Mouse (Mus musculus) intestine, embryonic 14.5 days (tissue): Measurements from ENCODE around the gene Thumpd3. TPM values are rescaled to one million over a fixed set of nuclear protein-coding genes. Genes with fewer than 3 reads are reported as not detected.

Experiments
- ATAC-seq: fragments of 200-750 bp; cut with Nextera tagmentation; replicated peaks from 2 replicates; pipeline ENCODE4 v1.8.0; 2017; ENCODE audit warnings: low read depth, moderate number of reproducible peaks, moderate TSS enrichment, moderate library complexity; ENCODE audit not compliant: low FRiP score, low TSS enrichment
- DNase-seq: peaks from one replicate; pipeline ENCODE4 v3.0.0-alpha.2; 2018; ENCODE audit warnings: low spot score
- H3K27ac ChIP-seq: fragments of 300-500 bp; sonication (generic); 2 replicates; pipeline ENCODE4 v1.5.1; 2014; ENCODE audit warnings: low read depth, mild to moderate bottlenecking, control low read depth
- H3K27me3 ChIP-seq: fragments of 300-500 bp; sonication (generic); replicated peaks from 2 replicates; pipeline ENCODE4 v1.6.1; 2014; ENCODE audit warnings: low read length, control low read depth; ENCODE audit not compliant: control insufficient read depth, insufficient read depth
- H3K36me3 ChIP-seq: fragments of 300-500 bp; sonication (generic); 2 replicates; pipeline ENCODE4 v1.6.1; 2014; ENCODE audit warnings: low read length, control low read depth; ENCODE audit not compliant: control insufficient read depth, insufficient read depth
- H3K4me1 ChIP-seq: fragments of 300-500 bp; sonication (generic); replicated peaks from 2 replicates; pipeline ENCODE4 v1.6.1; 2014; ENCODE audit warnings: low read length, control low read depth, mixed read lengths; ENCODE audit not compliant: control insufficient read depth, insufficient read depth
- H3K4me2 ChIP-seq: fragments of 300-500 bp; sonication (generic); 2 replicates; pipeline ENCODE4 v1.6.1; 2014; ENCODE audit warnings: low read length
- H3K4me3 ChIP-seq: fragments of 300-500 bp; sonication (generic); 2 replicates; pipeline ENCODE4 v1.5.1; 2014; ENCODE audit warnings: low read depth, low read length, control low read depth, mixed read lengths
- H3K9ac ChIP-seq: fragments of 300-500 bp; sonication (generic); 2 replicates; pipeline ENCODE4 v1.6.1; 2014; ENCODE audit warnings: mild to moderate bottlenecking, low read length
- H3K9me3 ChIP-seq: fragments of 300-500 bp; sonication (generic); 2 replicates; pipeline ENCODE4 v1.6.1; 2016; ENCODE audit warnings: low read length, control low read depth; ENCODE audit not compliant: control insufficient read depth
- WGBS: fragments of 180-500 bp; shearing (Covaris S2); extraction: QIAGEN DNeasy Blood & Tissue Kit; methylation state at CpG from one replicate; pipeline ENCODE4 v1.1.7; 2014; 5-methylcytosine and 5-hydroxymethylcytosine counted together
- polyA plus RNA-seq: library from polyadenylated mRNA; unstranded; fragments of >200 nt; fragmentation: Nextera tagmentation; extraction: Ambion mirVana; gene quantifications from 2 replicates; pipeline ENCODE4 v1.2.1, GENCODE M21; 2014

The Thumpd3 gene
- polyA plus RNA-seq, 1 experiment from 2014 or later: 48.2 TPM

DNA sequence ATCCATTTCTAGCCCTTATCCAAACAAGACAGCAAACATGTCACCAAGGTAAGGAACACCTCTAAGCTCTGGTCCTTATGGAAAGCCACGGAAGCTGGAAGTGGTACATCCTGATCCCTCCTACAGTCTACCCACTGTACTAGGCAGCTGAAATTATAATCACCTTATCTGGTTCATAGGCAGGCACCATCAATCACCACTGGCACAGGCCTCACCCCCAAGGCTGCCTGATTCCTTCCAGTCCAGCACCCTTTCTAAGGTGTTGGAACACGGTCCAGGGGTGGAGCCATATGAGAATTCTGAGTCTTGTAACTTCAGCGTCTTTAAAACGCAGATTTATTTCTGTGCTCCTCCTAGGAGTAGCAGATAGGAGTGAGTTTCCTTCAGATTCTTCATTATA is 32.5 kb upstream of the Thumpd3 start:
- Histone ChIP-seq H3K27ac (no peak overlapping the region), H3K9ac (no peak overlapping the region), H3K4me3 (no peak overlapping the region), H3K4me1 (no peaks in the 10 kb centered on the region), H3K9me3 (no peaks in the 10 kb centered on the region), H3K27me3 (no peaks in the 10 kb centered on the region), H3K4me2 (no peak overlapping the region), H3K36me3 (no peaks in the 10 kb centered on the region)
- ATAC-seq (no peak), DNase-seq (no peak)
- 81% methylated on average over 4 of the region's 4 CpGs for WGBS

DNA sequence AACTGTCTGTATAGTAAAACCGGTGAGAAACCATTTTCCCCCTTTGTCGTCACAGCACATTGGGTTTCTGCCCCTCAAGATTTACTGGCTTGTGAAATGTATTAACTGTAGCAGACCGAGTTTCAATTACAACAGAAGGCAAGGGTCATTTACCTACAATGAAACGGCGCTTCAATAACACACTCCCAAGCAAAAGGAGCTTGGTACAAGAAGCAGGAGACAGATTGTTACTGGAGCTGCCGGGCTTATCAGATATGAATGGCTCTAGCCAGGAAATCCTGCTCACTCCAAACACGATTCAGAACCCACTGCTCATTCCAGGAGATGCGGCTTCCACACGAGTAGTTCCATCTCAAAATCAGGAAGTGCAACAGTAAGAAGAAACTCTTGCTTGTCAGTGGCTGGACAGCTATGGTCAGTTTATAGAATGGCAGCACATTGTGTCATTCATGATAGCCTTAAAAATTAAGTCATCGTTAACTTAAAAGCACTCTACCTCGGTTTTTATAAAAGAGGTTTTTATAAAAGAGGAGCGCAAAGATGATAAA is 28.5 kb upstream of the Thumpd3 start:
- H3K9ac ChIP-seq: no peak overlapping the region
- no peak overlapping the region for H3K27ac ChIP-seq
- no peak for DNase-seq
- H3K4me1 ChIP-seq: no peaks in the 10 kb centered on the region
- H3K9me3 ChIP-seq: no peaks in the 10 kb centered on the region
- H3K4me2 ChIP-seq: no peak overlapping the region
- H3K27me3 ChIP-seq: no peaks in the 10 kb centered on the region
- WGBS: 46% methylated on average over 12 of the region's 12 CpGs
- H3K4me3 ChIP-seq: no peak overlapping the region
- ATAC-seq: no peak
- no peaks in the 10 kb centered on the region for H3K36me3 ChIP-seq

DNA sequence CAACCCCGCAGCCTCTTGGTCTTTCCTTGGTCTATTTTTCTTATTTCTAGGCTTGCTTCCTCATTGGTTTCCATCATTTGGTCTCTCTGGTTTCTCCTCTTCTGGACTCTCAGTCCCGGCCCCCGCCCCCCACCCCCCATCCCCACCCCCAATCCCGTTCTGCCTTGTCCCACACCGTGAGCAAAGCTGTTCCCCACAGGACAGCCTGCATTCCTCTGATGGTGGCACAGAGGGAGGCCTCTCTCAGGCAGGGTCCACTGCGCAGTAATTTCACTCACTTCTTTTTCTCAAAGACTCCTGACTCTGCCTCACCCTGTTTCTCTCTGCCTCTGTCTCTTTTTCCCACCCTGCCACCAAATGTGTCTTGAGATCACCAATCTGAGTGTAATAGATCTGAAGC is 27.9 kb upstream of the Thumpd3 start:
- H3K9me3 ChIP-seq: no peaks in the 10 kb centered on the region
- H3K36me3 ChIP-seq: no peaks in the 10 kb centered on the region
- no peaks in the 10 kb centered on the region for H3K4me1 ChIP-seq
- 29% methylated on average over 6 of the region's 6 CpGs for WGBS
- no peak overlapping the region for H3K9ac ChIP-seq
- no peak overlapping the region for H3K4me2 ChIP-seq
- H3K4me3 ChIP-seq: no peak overlapping the region
- H3K27ac ChIP-seq: no peak overlapping the region
- no peak for ATAC-seq
- H3K27me3 ChIP-seq: no peaks in the 10 kb centered on the region
- DNase-seq: no peak

DNA sequence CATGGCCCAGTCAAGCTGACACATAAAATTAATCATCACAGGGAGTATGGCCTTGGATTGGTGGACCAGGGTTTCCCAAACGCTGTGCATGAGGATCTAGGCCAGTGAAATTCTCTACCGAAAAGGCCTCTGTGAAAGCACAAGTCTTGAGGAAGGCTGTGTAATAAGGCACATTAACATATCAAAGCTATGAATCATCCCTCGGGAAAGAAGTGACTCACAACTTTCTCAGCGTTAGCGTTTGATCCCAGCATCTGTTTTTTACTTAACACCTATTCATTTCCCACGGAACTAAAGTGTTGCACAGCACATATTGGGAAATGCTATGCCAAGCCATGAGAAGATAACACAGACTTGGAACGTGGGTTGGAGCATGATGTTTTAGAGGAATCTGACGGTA is 21.2 kb upstream of the Thumpd3 start:
- ATAC-seq (no peak), DNase-seq (no peak)
- Histone ChIP-seq H3K4me1 (no peaks in the 10 kb centered on the region), H3K4me2 (no peak overlapping the region), H3K9ac (no peak overlapping the region), H3K27me3 (no peaks in the 10 kb centered on the region), H3K27ac (no peak overlapping the region), H3K9me3 (no peaks in the 10 kb centered on the region), H3K36me3 (no peaks in the 10 kb centered on the region), H3K4me3 (no peak overlapping the region)
- 32% methylated on average over 8 of the region's 8 CpGs for WGBS

DNA sequence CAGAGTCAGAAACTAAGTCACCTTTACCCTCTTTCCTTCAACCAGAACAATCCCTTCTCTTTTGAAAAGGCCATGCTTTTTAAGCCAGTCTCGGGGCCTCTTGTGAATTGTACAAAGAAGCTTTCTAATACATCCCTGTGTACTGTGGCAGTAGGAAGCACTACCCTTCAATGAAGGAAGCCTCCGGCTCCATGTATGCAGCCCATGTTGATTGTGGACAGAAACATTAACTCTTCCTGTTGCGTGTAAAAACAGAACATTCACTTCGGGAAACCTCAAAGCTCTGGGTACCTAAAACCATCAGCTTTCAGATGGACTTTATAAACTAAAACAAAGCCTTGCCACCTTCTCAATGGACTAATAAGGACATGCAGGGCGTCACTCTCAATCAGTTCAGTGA is 20.3 kb upstream of the Thumpd3 start:
- Histone ChIP-seq H3K9ac (no peak overlapping the region), H3K36me3 (no peaks in the 10 kb centered on the region), H3K4me2 (no peak overlapping the region), H3K4me1 (no peaks in the 10 kb centered on the region), H3K27ac (no peak overlapping the region), H3K4me3 (no peak overlapping the region), H3K9me3 (no peaks in the 10 kb centered on the region), H3K27me3 (no peaks in the 10 kb centered on the region)
- no peak for DNase-seq
- no peak for ATAC-seq
- WGBS: 85% methylated on average over 5 of the region's 5 CpGs

DNA sequence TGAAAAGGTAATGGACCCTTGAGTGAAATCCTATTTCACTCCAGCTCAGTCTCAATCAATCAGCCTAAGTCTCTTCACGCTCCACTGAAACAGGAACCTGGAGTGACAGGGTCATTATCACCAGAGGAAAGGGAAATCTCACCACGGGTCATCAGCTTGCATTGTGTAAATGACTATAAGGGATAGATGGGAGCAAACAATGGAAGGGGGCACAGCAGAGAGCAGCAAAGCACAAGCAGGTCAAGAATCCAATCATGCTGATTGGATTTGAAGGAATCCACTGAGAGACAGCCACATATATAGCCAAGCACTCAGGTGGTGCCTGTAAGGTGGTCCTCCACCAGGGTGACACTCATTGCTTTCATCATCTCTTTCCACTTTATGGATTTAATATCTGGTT is 18.6 kb upstream of the Thumpd3 start:
- Histone ChIP-seq H3K27ac (no peak overlapping the region), H3K9me3 (no peaks in the 10 kb centered on the region), H3K4me2 (no peak overlapping the region), H3K4me1 (no peaks in the 10 kb centered on the region), H3K4me3 (no peak overlapping the region), H3K9ac (no peak overlapping the region), H3K27me3 (no peaks in the 10 kb centered on the region), H3K36me3 (no peaks in the 10 kb centered on the region)
- no peak for DNase-seq
- no peak for ATAC-seq
- WGBS: 56% methylated on average over 2 of the region's 2 CpGs

DNA sequence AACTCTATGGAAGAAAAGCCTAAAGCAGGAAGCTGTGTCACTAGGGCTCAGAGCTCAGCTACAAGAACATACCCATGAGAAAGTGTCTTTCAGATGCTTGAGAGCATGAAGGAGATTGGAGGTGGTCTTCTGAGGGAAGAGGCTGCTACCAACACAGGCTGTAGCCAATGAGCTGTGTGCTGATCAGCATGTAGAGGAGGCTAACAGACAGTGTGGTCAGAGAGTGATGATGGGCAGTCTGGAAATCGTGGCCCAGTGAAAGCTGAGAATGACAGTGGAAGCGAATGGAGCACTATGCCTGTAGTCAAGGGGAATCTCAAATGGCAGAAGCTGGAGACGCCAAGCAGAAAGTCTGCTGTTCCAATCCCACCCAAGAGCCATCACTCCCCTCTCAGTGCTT is 17.0 kb upstream of the Thumpd3 start:
- no peak overlapping the region for H3K4me3 ChIP-seq
- no peak overlapping the region for H3K9ac ChIP-seq
- H3K9me3 ChIP-seq: no peaks in the 10 kb centered on the region
- DNase-seq (no peak), ATAC-seq (no peak)
- WGBS: 71% methylated on average over 3 of the region's 3 CpGs
- no peak overlapping the region for H3K27ac ChIP-seq
- no peaks in the 10 kb centered on the region for H3K27me3 ChIP-seq
- no peaks in the 10 kb centered on the region for H3K36me3 ChIP-seq
- no peak overlapping the region for H3K4me2 ChIP-seq
- H3K4me1 ChIP-seq: no peaks in the 10 kb centered on the region

DNA sequence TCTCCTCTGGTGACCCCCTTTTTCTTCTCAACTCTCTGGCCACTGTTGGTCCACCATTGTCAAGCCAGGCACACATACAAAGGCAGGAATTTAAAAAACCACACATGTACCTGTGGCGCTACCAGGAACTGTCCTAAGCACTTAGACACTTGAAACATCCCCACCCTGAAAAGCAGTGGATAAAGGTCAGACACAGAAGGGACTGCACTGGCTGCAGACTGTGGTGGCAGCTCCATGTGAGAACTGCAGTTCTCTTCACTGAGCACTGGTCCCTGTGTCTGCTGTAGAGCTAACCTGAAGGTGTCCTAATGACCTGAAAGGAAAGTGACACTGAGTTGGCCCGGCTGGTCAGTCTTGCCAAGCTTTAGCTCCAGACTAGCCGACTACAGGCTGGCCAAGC is 15.5 kb upstream of the Thumpd3 start:
- Histone ChIP-seq H3K4me1 (no peaks in the 10 kb centered on the region), H3K36me3 (no peaks in the 10 kb centered on the region), H3K27me3 (no peaks in the 10 kb centered on the region), H3K4me3 (no peak overlapping the region), H3K9me3 (no peaks in the 10 kb centered on the region), H3K4me2 (no peak overlapping the region), H3K9ac (no peak overlapping the region), H3K27ac (no peak overlapping the region)
- 66% methylated on average over 3 of the region's 3 CpGs for WGBS
- ATAC-seq: no peak
- DNase-seq: no peak

DNA sequence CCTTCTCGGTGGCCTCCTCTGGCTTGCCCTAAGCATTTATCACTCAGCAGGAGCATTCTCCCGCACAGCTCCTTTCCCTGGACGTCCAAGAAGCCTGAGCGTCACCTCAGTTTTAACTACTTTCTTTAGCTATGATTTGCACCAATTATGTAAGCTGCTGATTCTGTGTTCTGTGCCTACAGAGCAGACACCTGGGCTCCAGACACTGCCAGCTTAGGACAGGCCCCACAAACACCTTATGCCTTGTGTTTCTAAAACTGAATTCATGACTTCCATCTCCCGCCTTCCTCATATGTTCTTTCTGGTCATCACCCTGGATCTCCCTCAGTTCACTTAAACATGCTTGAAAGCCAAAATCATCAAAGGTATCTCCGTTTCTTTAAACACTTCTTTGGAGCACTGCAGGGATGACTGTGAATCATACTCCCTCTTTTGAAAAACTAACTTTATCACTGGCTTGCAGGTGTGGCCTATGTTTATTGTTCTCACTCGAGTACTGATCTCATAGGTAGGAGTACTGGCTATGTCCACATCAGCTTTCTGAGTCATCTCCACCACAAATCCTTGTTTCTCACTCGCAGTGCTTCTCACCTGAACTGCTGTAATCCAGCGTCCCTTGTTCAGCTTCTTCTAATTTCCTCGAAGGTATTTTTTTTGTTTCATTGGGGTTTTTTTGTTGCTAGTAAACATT is 14.9 kb upstream of the Thumpd3 start:
- Histone ChIP-seq H3K4me3 (no peak overlapping the region), H3K36me3 (no peaks in the 10 kb centered on the region), H3K9ac (no peak overlapping the region), H3K9me3 (no peaks in the 10 kb centered on the region), H3K27ac (peak overlapping the region; percentile 7; the same call in 1 of the 2 replicates), H3K27me3 (no peaks in the 10 kb centered on the region), H3K4me1 (no peaks in the 10 kb centered on the region), H3K4me2 (no peak overlapping the region)
- 74% methylated on average over 10 of the region's 10 CpGs for WGBS
- DNase-seq (no peak), ATAC-seq (peak; percentile 70)
